ENCODE assay signal across 15 mouse cellular contexts in the genomic region with DNA sequence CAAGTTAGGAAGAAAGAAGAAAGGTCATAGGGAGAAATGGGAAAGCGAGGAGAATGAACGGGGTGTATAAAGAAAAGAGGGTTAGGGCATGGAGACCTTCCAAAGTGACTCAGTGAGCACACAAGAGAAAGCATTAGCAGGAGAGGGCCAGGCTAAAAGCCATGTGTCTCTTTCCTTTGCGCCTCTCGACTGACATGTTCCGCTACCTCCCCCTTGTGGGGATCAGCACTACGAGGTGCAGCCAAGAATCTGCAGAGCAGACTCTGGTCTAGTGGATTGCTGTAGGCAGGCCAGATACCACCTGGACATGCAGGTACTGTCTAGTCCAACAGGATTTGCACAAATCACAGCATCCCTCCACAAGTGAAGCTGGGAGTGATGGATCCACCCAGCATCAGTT. TPM values are rescaled to one million over a fixed set of nuclear protein-coding genes. Genes with fewer than 3 reads are reported as not detected.
DNase-seq lines count a peak whose midpoint lies in the region; ATAC-seq and TF ChIP-seq lines count a peak whose summit lies in the region.
"Had no signal": no experiment of that assay in that cellular context is flagged by ENCODE, and none has a peak within 500 bp of the region (broad histone marks: within the 10 kb centered on the region; RNA-seq: fewer than 3 reads in every experiment).

No protein-coding gene starts in this region.

- WGBS in forebrain, embryonic 12.5 days, result 72% methylated on average over 6 of the region's 6 CpGs
- WGBS in thymus, adult 2 months, result 69% methylated on average over 6 of the region's 6 CpGs

- peak; percentile 20 for DNase-seq in gastrocnemius, adult 18-20 months (ENCODE audit: low spot score)
- DNase-seq in gastrocnemius, postnatal 36 days, result no peak
- DNase-seq in left cerebral cortex, postnatal 4 days, result peak; percentile 53
- DNase-seq in left cerebral cortex, adult 8-10 months (ENCODE audit: low spot score in 2 of 2), result no peak
- peak; percentile 32 for DNase-seq in ES-CJ7 (ENCODE audit: low read depth, low spot score)
- DNase-seq in thymus, adult 2 months, result no peak
- DNase-seq: right cerebral cortex, postnatal 25 days; thymus, postnatal 36 days had no signal

- H3K9ac ChIP-seq in forebrain, embryonic 12.5 days, result no peak overlapping the region
- H3K9ac ChIP-seq: heart, embryonic 15.5 days; limb, embryonic 12.5 days had no signal

- no peak for ATAC-seq in forebrain, embryonic 12.5 days (ENCODE audit: low FRiP score)

- H3K27me3 ChIP-seq in forebrain, embryonic 12.5 days, result no peaks in the 10 kb centered on the region
- H3K27me3 ChIP-seq in thymus, adult 2 months (ENCODE audit: control insufficient read depth, insufficient read depth, low read length), result no peaks in the 10 kb centered on the region
- H3K27me3 ChIP-seq: heart, embryonic 15.5 days had no signal

- intact Hi-C loops in gastrocnemius, postnatal 36 days (cut with DNase I), result no loop called here
- intact Hi-C loops in left cerebral cortex, postnatal 4 days (cut with DNase I), result loop anchor here (10.0 kb wide), 1 partner anchor 856 kb away; no protein-coding TSS in a partner anchor

- no peaks in the 10 kb centered on the region for H3K36me3 ChIP-seq in forebrain, embryonic 12.5 days (replicated peaks)
- no peaks in the 10 kb centered on the region for H3K36me3 ChIP-seq in thymus, adult 2 months (ENCODE audit: control insufficient read depth, insufficient read depth, low read length)
- H3K36me3 ChIP-seq: heart, embryonic 15.5 days; limb, embryonic 12.5 days had no signal

- no peaks in the 10 kb centered on the region for H3K9me3 ChIP-seq in forebrain, embryonic 12.5 days
- H3K9me3 ChIP-seq: heart, embryonic 15.5 days; limb, embryonic 12.5 days had no signal

- H3K4me3 ChIP-seq in embryonic fibroblast, embryonic 13.5 days (ENCODE audit: insufficient read depth, low read length), result no peak overlapping the region
- H3K4me3 ChIP-seq in forebrain, embryonic 12.5 days (replicated peaks), result no peak overlapping the region
- no peak overlapping the region for H3K4me3 ChIP-seq in thymus, adult 2 months (ENCODE audit: control insufficient read depth, insufficient read depth, low read length)
- H3K4me3 ChIP-seq: erythroblast, embryonic 14.5 days; heart, embryonic 15.5 days; limb, embryonic 12.5 days had no signal

- no peak for TF ChIP-seq POLR2A in embryonic fibroblast, embryonic 13.5 days (IDR thresholded peaks at IDR 0.05; ENCODE audit: low read depth, low read length)
- no peak for TF ChIP-seq POLR2A in thymus, adult 2 months (IDR thresholded peaks at IDR 0.05; ENCODE audit: control insufficient read depth, extremely low read depth, insufficient read depth, low read length, poor library complexity)

- H3K27ac ChIP-seq in embryonic fibroblast, embryonic 13.5 days (ENCODE audit: insufficient read depth, low read length), result no peak overlapping the region
- H3K27ac ChIP-seq in forebrain, embryonic 12.5 days, result no peak overlapping the region
- no peak overlapping the region for H3K27ac ChIP-seq in thymus, adult 2 months (ENCODE audit: control insufficient read depth, insufficient read depth, low read length)
- H3K27ac ChIP-seq: heart, embryonic 15.5 days; limb, embryonic 12.5 days had no signal

- TF ChIP-seq CTCF in embryonic fibroblast, embryonic 13.5 days (IDR thresholded peaks at IDR 0.05; ENCODE audit: borderline replicate concordance, insufficient read depth, low read length), result peak; percentile 49; the same call in 1 of the 2 replicates
- TF ChIP-seq CTCF in thymus, adult 2 months (IDR thresholded peaks at IDR 0.05; ENCODE audit: borderline replicate concordance, control insufficient read depth, extremely low read depth, insufficient read depth, low read length, poor library complexity), result no peak

- H3K4me2 ChIP-seq in forebrain, embryonic 12.5 days, result no peak overlapping the region
- H3K4me2 ChIP-seq: heart, embryonic 15.5 days; limb, embryonic 12.5 days had no signal

- peaks cover 16% of the 10 kb centered on the region for H3K4me1 ChIP-seq in embryonic fibroblast, embryonic 13.5 days (ENCODE audit: control insufficient read depth, insufficient read depth, low read length)
- peaks cover 11% of the 10 kb centered on the region for H3K4me1 ChIP-seq in forebrain, embryonic 12.5 days
- no peaks in the 10 kb centered on the region for H3K4me1 ChIP-seq in thymus, adult 2 months (replicated peaks; ENCODE audit: control insufficient read depth, insufficient read depth, low read length)

RNA-seq across cellular contexts. Expression of a gene that starts 54.0 kb away (rescaled TPM):
- total RNA-seq in gastrocnemius, adult 18-20 months (2021), result 1 to 10 TPM; 4.0 to 5.9 TPM
- 1 to 10 TPM; 3.7 to 4.3 TPM for total RNA-seq in gastrocnemius, postnatal 36 days (2021)
- 1 to 10 TPM; 1.3 to 1.9 TPM for total RNA-seq in left cerebral cortex, postnatal 4 days (2021)
- total RNA-seq in left cerebral cortex, adult 8-10 months (2022), result 1 to 10 TPM; 9.0 to 10.0 (median 9.2) TPM
- polyA plus RNA-seq in embryonic fibroblast, embryonic 13.5 days (2011; ENCODE audit: insufficient read length, low read depth, missing spikeins), result not detected in 2 replicates
- 1.6 and 2.0 TPM in 2 replicates for polyA plus RNA-seq in forebrain, embryonic 12.5 days (2016; fragmentation: Nextera tagmentation; extraction: Ambion mirVana)
- polyA plus RNA-seq in thymus, adult 2 months (2012; rRNA removed), result 0.92 and 1.6 TPM in 2 replicates
- total RNA-seq: ES-E14; monocyte, adult 5-6 weeks had no signal
- polyA plus RNA-seq: erythroblast, embryonic 14.5 days had no signal

Comparison
In these comparisons a context has a peak if more than half of its experiments do, and no peak if none do; other contexts are left out.
1. DNase-seq: peak in gastrocnemius, adult 18-20 months (single experiment), left cerebral cortex, postnatal 4 days (single experiment) and ES-CJ7 (single experiment); none in gastrocnemius, postnatal 36 days (0 of 2), left cerebral cortex, adult 8-10 months (0 of 2) and thymus, adult 2 months (single experiment).